Mouse (Mus musculus) intestine, embryonic 15.5 days (tissue): ENCODE measurements around the gene Chchd1. TPM values are rescaled to one million over a fixed set of nuclear protein-coding genes. Genes with fewer than 3 reads are reported as not detected.

Experiments used
- ATAC-seq: fragments of 200-750 bp; cut with Nextera tagmentation; 2 replicates; pipeline ENCODE4 v1.8.0; 2017; ENCODE audit warnings: moderate TSS enrichment, moderate library complexity
- H3K27ac ChIP-seq: fragments of 300-500 bp; sonication (generic); 2 replicates; pipeline ENCODE4 v1.5.1; 2015; ENCODE audit warnings: mild to moderate bottlenecking, inconsistent platforms
- H3K27me3 ChIP-seq: fragments of 300-500 bp; sonication (generic); replicated peaks from 2 replicates; pipeline ENCODE4 v1.6.1; 2015; ENCODE audit warnings: inconsistent platforms
- H3K36me3 ChIP-seq: fragments of 300-500 bp; sonication (generic); 2 replicates; pipeline ENCODE4 v1.6.1; 2015; ENCODE audit warnings: inconsistent platforms
- H3K4me1 ChIP-seq: fragments of 300-500 bp; sonication (generic); replicated peaks from 2 replicates; pipeline ENCODE4 v1.6.1; 2015; ENCODE audit warnings: inconsistent platforms
- H3K4me2 ChIP-seq: fragments of 300-500 bp; sonication (generic); replicated peaks from 2 replicates; pipeline ENCODE4 v1.6.1; 2015; ENCODE audit warnings: mild to moderate bottlenecking, inconsistent platforms
- H3K4me3 ChIP-seq: fragments of 300-500 bp; sonication (generic); replicated peaks from 2 replicates; pipeline ENCODE4 v1.5.1; 2015; ENCODE audit warnings: inconsistent platforms
- H3K9ac ChIP-seq: fragments of 300-500 bp; sonication (generic); 2 replicates; pipeline ENCODE4 v1.6.1; 2015; ENCODE audit warnings: inconsistent platforms
- H3K9me3 ChIP-seq: fragments of 300-500 bp; sonication (generic); 2 replicates; pipeline ENCODE4 v1.6.1; 2016; ENCODE audit warnings: inconsistent platforms
- WGBS: fragments of 180-500 bp; shearing (Covaris S2); methylation state at CpG from one replicate; pipeline ENCODE4 v1.1.7; 2015; 5-methylcytosine and 5-hydroxymethylcytosine counted together
- polyA plus RNA-seq: library from polyadenylated mRNA; unstranded; fragments of >200 nt; fragmentation: Nextera tagmentation; extraction: Ambion mirVana; gene quantifications from 2 replicates; pipeline ENCODE4 v1.2.1, GENCODE M21; 2015

Gene Chchd1
- polyA plus RNA-seq, 1 experiment from 2014 or later = 227 TPM

DNA sequence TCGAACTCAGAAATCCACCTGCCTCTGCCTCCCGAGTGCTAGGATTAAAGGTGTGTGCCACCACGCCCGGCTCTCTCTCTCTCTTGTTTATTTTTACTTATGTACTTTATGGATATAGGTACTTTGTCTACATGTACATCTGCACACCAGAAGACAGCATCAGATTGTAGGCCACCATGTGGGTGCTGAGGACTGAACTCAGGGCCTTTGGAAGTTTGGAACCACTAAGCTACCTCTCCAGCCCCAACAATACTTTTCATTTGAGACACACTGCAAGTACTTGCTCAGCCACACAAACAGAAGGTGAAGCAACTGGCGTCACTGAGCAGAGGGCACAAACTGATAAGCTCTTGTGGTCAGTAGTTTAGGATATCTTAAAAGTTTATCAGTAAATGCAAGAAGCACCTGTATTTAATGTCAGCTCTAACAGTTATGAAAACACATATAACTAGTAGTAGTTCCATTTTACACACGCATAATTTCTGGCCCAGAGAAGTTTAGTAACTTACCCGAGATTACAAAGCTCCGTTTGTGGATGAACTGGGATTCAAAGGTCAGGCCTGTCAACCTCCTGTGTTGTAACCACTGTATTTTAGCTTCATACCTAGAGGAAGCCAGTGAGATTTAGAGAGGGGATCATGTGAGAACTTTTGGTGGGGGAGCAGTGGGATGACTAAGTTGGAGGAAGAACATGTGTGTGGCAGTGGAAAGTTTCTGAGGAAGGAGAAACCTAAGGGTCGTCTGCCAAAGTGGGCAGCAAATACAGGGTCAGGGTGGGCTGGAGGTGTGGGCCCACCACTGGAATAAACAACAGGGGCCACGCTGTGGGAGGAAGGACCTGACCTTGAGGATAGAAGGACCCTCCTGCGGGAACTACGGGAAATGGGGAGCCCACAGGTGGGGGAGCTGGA, 30.5 kb downstream of the Chchd1 start:
- H3K4me1 ChIP-seq = peaks cover 21% of the 10 kb centered on the region
- ATAC-seq = no peak
- H3K9me3 ChIP-seq = no peaks in the 10 kb centered on the region
- 40% methylated on average over 12 of the region's 12 CpGs for whole genome bisulfite sequencing
- H3K36me3 ChIP-seq = peaks cover 22% of the 10 kb centered on the region
- peak overlapping the region; percentile 92 for H3K9ac ChIP-seq
- peak overlapping the region; percentile 85 for H3K4me2 ChIP-seq
- H3K27me3 ChIP-seq = no peaks in the 10 kb centered on the region
- H3K27ac ChIP-seq = peak overlapping the region; percentile 96
- peak overlapping the region; percentile 79 for H3K4me3 ChIP-seq

DNA sequence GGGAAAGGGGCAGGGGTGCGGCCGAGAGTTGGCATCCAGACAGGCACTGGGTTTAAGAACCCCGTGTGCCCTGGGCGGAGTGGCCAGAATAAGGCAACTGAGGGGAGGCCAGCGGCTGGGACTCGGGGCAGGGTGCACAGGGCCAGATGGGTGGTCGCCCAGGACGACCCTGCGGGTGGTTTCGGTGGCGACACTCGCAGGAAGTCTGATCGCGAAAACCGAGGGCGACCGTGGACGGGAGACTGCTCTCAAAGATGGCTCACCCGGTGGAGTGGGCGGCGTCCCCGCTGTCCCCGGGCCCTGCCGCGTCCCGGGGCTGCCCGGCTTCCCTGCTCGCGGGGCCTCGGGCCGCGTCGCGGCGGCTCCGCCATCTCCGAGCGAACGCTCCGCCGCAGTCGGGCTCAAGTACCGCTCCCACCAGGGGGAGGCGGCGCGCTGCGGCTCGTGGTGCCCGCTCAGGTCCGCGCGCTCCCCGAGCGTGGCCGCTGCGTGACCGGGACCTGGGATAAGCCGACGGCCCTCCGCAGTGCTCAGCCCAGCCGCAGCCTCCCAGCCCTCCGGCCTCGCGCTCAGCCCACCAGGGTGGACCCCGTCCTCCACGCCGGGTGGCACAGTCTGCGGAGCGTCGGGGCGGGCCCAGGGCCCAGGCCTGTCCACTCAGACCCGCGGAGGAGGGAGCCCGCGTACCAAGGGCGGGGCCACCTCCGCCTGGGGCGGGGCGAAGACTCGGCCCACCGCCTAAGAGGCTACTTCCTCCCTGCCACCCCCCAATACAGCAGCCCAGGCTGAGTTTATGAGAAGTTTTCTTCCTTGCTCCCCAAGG, 31.4 kb downstream of the Chchd1 start, which contains the start of gene Ndst2:
Gene Ndst2, minus strand, starts transcription at position 611 of the 823 bp plus-strand sequence.
- under 1% methylated on average over 81 of the region's 81 CpGs for WGBS
- peak; percentile 98 for ATAC-seq
- H3K4me2 ChIP-seq = peak within 1 kb of the TSS; percentile 85
- no peaks in the 10 kb centered on the region for H3K9me3 ChIP-seq
- peak within 1 kb of the TSS; percentile 92 for H3K9ac ChIP-seq
- peaks cover 21% of the 10 kb centered on the region for H3K4me1 ChIP-seq
- peak within 1 kb of the TSS; percentile 96 for H3K27ac ChIP-seq
- peaks cover 17% of the 10 kb centered on the region for H3K36me3 ChIP-seq
- H3K4me3 ChIP-seq = peak within 1 kb of the TSS; percentile 79
- no peaks in the 10 kb centered on the region for H3K27me3 ChIP-seq

DNA sequence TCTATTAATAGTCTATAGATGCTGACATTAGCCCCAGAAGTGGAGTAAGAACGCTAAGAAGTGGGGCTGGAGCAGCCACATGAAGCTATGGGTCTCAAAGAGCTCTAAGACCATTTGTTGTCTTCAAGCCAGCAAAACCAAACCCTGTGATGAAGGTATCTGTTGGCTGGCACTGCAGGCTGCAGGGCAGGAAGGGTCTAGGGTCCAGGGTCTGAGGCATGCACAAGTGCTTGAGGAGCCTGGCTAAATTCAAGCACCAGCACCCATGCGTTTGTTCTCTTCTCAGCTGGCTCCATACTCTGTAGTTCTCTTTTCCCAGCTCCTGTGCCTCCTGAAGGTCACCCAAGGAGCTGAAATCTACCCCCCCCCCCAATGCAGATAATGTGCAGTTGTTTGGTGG, 32.2 kb downstream of the Chchd1 start:
- no peak overlapping the region for H3K4me3 ChIP-seq
- peaks cover 21% of the 10 kb centered on the region for H3K4me1 ChIP-seq
- H3K27me3 ChIP-seq = no peaks in the 10 kb centered on the region
- H3K9me3 ChIP-seq = no peaks in the 10 kb centered on the region
- H3K9ac ChIP-seq = peak overlapping the region; percentile 10; the same call in 1 of the 2 replicates
- no peak for ATAC-seq
- H3K27ac ChIP-seq = peak overlapping the region; percentile 67
- WGBS = 54% methylated on average over 2 of the region's 2 CpGs
- H3K36me3 ChIP-seq = 0 out of 2 replicates have a peak, but pooled peaks cover 8% of the 10 kb centered on the region
- H3K4me2 ChIP-seq = peak overlapping the region; percentile 85

DNA sequence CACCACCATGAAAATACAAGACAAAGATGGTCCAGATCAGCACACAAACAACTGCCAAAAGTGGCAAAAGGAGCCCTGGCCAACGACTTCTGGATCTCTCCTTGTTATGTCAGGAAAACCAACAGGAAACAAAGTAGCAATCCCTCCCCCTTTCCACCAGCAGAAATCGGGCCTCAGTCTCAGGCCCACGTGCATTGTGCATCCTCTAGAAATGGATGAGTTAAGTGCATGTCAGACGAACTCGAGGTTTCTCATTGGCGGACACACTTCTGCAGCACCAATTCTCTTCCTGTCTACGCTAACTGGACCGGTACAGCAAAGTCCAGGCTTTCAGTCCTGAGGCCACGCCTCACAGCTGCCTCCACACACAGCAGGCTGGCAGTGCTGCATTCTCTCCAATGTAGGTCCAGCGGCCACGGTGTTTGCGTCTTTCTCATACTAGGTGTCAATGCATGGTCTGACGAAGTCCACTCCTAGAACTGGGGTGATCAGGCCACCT, 33.1 kb downstream of the Chchd1 start:
- no peak overlapping the region for H3K27ac ChIP-seq
- no peak overlapping the region for H3K4me2 ChIP-seq
- H3K4me1 ChIP-seq = peaks cover 21% of the 10 kb centered on the region
- H3K9ac ChIP-seq = no peak overlapping the region
- H3K4me3 ChIP-seq = no peak overlapping the region
- no peaks in the 10 kb centered on the region for H3K27me3 ChIP-seq
- 0 out of 2 replicates have a peak, but pooled peaks cover 9% of the 10 kb centered on the region for H3K36me3 ChIP-seq
- no peak for ATAC-seq
- WGBS = 78% methylated on average over 13 of the region's 13 CpGs
- H3K9me3 ChIP-seq = no peaks in the 10 kb centered on the region

DNA sequence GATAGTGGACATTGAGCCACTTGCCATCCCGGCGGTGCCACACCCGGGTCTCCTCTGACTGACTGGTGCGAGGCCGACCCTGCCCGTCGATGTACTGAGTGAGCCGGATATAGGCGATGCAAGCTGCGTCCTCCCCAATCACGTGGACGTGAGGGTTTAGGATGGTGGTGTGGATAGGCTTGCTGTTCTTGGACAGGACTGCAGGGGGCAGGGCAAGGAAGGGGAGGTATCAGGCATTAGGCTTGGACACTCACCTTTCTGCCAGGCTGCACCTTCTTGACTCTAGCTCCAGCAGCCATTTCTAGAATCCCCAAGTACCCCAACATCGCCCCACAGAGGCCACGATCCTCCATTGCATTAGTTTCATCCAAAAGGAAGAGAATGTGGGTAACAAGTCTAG, 34.5 kb downstream of the Chchd1 start:
- WGBS = 33% methylated on average over 14 of the region's 14 CpGs
- H3K4me1 ChIP-seq = peaks cover 18% of the 10 kb centered on the region
- no peak overlapping the region for H3K4me3 ChIP-seq
- 0 out of 2 replicates have a peak, but pooled peaks cover 9% of the 10 kb centered on the region for H3K36me3 ChIP-seq
- 0 out of 2 replicates have a peak overlapping the region, but pooled peaks have one; percentile 6 for H3K27ac ChIP-seq
- no peaks in the 10 kb centered on the region for H3K9me3 ChIP-seq
- H3K27me3 ChIP-seq = no peaks in the 10 kb centered on the region
- peak; percentile 26; the same call in 1 of the 2 replicates for ATAC-seq
- no peak overlapping the region for H3K9ac ChIP-seq
- H3K4me2 ChIP-seq = no peak overlapping the region

DNA sequence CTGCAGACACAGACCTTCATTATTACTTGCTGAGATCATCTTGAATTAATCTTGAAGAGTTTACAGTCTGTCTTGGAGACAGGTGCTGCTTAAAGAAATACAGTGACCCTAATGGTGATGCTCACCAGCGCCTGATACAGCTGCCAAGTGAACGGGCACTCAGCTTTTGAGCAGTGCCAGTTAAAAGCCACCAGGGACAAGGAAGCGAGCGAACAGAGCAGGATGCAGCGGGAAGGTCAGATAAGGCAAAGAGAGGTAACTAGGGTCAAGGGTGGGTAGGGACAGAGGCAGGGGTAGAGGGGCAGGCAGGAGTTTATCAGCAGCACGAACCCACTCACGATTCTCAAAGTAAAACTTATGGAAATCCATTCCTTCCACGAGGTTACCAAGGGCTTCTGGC, 35.7 kb downstream of the Chchd1 start:
- WGBS = 76% methylated on average over 8 of the region's 8 CpGs
- Histone ChIP-seq H3K4me2 (no peak overlapping the region), H3K9ac (no peak overlapping the region), H3K27ac (no peak overlapping the region), H3K36me3 (0 out of 2 replicates have a peak, but pooled peaks cover 9% of the 10 kb centered on the region), H3K4me3 (no peak overlapping the region), H3K4me1 (peaks cover 15% of the 10 kb centered on the region), H3K9me3 (no peaks in the 10 kb centered on the region), H3K27me3 (no peaks in the 10 kb centered on the region)
- ATAC-seq = no peak

DNA sequence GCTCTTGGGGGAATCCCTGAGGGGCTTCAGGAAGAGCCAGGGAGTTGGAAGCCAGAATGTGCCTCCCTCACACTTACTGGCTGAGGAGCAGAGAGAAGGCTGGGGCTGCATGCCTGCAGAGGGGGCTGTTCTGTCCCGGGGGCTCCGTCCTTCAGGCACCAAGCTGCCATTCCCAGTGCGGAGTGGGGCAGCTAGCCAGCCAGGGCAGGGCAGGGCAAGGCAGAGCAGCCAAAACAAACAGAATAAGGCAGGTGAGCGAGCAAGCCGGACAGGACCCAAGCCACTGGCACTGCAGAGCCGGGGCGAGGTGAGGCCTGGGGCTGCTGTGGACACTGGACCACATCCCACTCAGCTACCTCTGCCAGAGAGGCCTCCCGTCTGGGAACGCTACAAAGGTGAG, 38.5 kb downstream of the Chchd1 start:
- 83% methylated on average over 9 of the region's 9 CpGs for WGBS
- Histone ChIP-seq H3K4me3 (no peak overlapping the region), H3K36me3 (0 out of 2 replicates have a peak, but pooled peaks cover 9% of the 10 kb centered on the region), H3K27me3 (no peaks in the 10 kb centered on the region), H3K9ac (no peak overlapping the region), H3K9me3 (no peaks in the 10 kb centered on the region), H3K27ac (no peak overlapping the region), H3K4me1 (0 out of 2 replicates have a peak, but pooled peaks cover under 1% of the 10 kb centered on the region), H3K4me2 (no peak overlapping the region)
- no peak for ATAC-seq

DNA sequence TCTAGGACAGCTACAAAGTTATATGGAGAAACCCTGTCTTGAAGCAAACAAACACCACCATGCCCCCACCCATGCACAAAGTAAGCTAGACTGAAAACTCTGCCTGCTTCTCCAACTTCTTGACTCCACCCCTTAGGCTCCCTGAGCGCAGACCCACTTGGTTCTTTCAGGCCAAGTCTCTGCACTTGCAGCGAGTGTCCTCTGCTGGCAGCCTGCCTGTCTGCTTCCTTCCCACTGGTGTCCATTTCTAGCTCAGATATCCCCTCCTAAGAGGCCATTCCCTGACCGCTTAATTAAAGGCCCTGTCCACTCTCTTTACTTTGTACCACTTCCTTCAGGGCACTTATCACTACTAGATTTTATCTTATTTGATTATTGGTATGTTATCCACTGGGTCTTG, 40.8 kb downstream of the Chchd1 start:
- Histone ChIP-seq H3K36me3 (peaks cover 9% of the 10 kb centered on the region; the same call in 1 of the 2 replicates), H3K27me3 (no peaks in the 10 kb centered on the region), H3K4me2 (no peak overlapping the region), H3K9me3 (no peaks in the 10 kb centered on the region), H3K27ac (no peak overlapping the region), H3K9ac (no peak overlapping the region), H3K4me3 (no peak overlapping the region), H3K4me1 (no peaks in the 10 kb centered on the region)
- WGBS = 75% methylated on average over 3 of the region's 3 CpGs
- no peak for ATAC-seq

DNA sequence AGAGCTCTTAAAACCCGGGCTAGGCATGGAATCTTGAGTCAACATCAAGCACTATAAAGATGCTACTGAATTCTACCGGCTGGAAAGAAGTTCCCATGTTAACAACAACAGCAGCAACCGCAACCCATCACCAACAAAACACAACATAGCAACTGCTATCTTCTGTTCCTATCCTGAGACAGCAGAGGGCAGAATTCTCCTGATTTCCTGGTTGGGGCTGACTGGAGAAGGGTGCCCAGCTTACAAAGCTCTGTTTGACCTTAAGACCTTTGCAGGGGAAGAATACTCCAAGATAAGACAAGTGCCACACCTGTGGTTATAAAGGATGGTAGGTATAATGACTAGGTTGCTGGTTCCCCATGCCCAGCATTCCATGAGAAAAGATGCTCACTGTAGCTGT, 44.1 kb downstream of the Chchd1 start:
- no peak overlapping the region for H3K9ac ChIP-seq
- H3K9me3 ChIP-seq = no peaks in the 10 kb centered on the region
- no peaks in the 10 kb centered on the region for H3K27me3 ChIP-seq
- no peak overlapping the region for H3K4me2 ChIP-seq
- H3K36me3 ChIP-seq = peaks cover 6% of the 10 kb centered on the region; the same call in 1 of the 2 replicates
- WGBS = 69% methylated on average over 3 of the region's 3 CpGs
- no peak for ATAC-seq
- no peak overlapping the region for H3K27ac ChIP-seq
- no peak overlapping the region for H3K4me3 ChIP-seq
- peaks cover 3% of the 10 kb centered on the region; the same call in 1 of the 2 replicates for H3K4me1 ChIP-seq

DNA sequence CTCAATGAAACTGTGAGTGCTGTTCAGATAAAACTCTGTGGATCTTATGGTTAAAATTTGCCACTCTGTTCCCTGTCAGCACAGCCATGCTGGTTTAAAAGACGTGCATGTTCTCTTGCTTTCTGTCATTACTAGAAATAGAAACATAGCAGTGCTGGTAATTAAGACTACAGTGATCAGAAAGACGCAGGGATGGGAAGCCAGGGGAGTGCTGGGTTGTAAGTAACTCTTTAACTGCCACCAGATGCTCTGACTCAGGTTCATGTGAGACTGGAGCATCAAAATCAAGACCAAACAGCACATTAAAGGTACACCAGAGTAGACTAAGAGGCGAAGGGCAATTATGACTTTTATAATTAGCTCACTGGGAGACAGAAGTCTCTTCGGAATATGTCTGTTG, 45.6 kb downstream of the Chchd1 start:
- Histone ChIP-seq H3K27me3 (no peaks in the 10 kb centered on the region), H3K4me3 (no peak overlapping the region), H3K9ac (no peak overlapping the region), H3K36me3 (peaks cover 6% of the 10 kb centered on the region; the same call in 1 of the 2 replicates), H3K4me1 (peaks cover 3% of the 10 kb centered on the region; the same call in 1 of the 2 replicates), H3K9me3 (no peaks in the 10 kb centered on the region), H3K4me2 (no peak overlapping the region), H3K27ac (no peak overlapping the region)
- WGBS = 74% methylated on average over 4 of the region's 4 CpGs
- ATAC-seq = no peak

DNA sequence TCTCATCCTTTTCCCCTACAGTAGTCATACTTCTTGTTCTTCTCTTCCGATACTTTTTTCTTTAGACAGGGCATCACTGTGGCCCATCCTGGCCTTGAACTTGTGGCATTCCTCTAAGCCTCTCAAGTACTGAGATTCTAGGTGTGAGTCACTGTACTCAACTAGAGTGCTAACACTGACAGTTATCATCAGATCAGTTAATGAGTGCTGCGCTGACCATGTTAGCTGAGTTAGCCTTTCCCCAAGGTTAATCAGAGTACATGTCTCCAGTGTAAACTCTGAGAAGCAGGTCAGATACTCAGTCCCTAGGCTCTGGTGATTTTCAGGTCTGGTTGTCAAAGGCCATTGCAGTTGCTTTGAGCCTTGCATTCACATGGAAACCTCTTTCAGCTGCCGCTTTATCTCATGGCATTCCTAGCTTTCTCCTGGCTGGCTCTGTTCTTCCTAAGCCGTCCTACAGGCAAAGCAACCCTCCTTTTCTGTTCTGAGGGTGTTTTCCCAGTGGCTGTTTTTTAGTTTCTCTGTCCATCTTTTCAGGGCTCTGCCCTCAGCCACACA, 46.8 kb downstream of the Chchd1 start:
- 76% methylated on average over 4 of the region's 4 CpGs for WGBS
- Histone ChIP-seq H3K9ac (no peak overlapping the region), H3K9me3 (no peaks in the 10 kb centered on the region), H3K36me3 (peaks cover 6% of the 10 kb centered on the region; the same call in 1 of the 2 replicates), H3K27me3 (no peaks in the 10 kb centered on the region), H3K27ac (0 out of 2 replicates have a peak overlapping the region, but pooled peaks have one; percentile 36), H3K4me3 (no peak overlapping the region), H3K4me2 (no peak overlapping the region), H3K4me1 (peaks cover 3% of the 10 kb centered on the region; the same call in 1 of the 2 replicates)
- ATAC-seq = no peak
